Mouse (Mus musculus) hematopoietic stem cell, adult 5-6 weeks (primary cell): Measurements from ENCODE around the gene Zdhhc14. TPM values are rescaled to one million over a fixed set of nuclear protein-coding genes. Genes with fewer than 3 reads are reported as not detected.

Experiments used
- ATAC-seq, 2 experiments: fragments of 125-278 bp in 1 of 2; replicated peaks in 1 of 2; 2 replicates each; pipeline ENCODE4 v1.8.0; 2016 to 2017; ENCODE audit warnings: inconsistent platforms in 2 of 2, mild to moderate bottlenecking in 2 of 2, moderate number of reproducible peaks in 2 of 2, low read depth in 1 of 2, moderate TSS enrichment in 1 of 2; ENCODE audit not compliant: low FRiP score in 2 of 2, poor library complexity in 2 of 2, severe bottlenecking in 2 of 2, insufficient read depth in 1 of 2, low TSS enrichment in 1 of 2
- total RNA-seq: library from RNA; stranded (forward); fragments of 172-1452, 232-1000 nt; gene quantifications from 2 replicates; pipeline ENCODE4 v1.2.3, GENCODE M21; 2017

Gene Zdhhc14
- total RNA-seq, 1 experiment from 2014 or later = 1.5 TPM

GRCm38 (mm10) chr17:5542177-5542576 is 49.8 kb downstream of the Zdhhc14 start:
- no peak for ATAC-seq

- no peak for ATAC-seq
Observed at GRCm38 (mm10) chr17:5544065-5544464, 51.7 kb downstream of the Zdhhc14 start.

DNA sequence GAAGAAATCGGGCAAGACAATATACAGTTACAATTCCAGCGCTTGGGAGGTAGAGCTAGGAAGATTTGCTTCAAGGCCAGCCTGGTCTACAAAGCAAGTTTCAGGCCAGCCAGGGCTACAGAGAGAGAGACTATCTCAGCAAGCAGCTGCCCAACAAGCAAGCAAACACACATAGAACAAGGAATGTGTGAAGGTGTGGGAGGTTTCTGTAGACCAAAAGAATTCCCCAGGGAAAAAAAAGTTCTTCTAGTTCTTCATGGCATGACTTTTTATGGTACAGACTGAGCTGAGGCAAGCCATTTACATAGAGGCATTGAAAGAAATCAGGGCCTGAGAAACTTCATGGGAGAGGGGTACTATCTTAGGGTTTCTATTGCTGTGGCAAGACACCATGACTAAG is 52.7 kb downstream of the Zdhhc14 start:
- no peak for ATAC-seq

DNA sequence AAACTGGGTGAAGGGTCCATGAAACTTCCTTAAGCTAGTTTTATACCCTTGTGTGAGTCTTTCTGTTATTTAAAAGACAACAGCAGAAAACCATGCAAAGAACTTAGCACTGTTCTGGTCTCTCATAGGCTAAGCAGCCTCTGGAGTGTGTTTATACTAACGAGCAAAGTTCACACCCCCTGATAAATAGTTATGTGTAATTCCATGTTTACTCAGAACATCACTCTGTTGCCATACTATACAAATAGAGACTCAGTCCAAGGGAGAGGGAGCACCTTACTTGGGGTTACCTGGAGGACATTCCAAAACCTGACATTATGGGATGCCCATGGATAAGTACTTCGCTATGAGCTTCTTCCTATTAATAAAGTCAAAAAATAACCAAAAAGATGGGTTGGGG is 56.2 kb downstream of the Zdhhc14 start:
- no peak for ATAC-seq

GRCm38 (mm10) chr17:5549460-5549859 is 57.1 kb downstream of the Zdhhc14 start:
- no peak for ATAC-seq

- no peak for ATAC-seq
Observed at GRCm38 (mm10) chr17:5550444-5550843, 58.1 kb downstream of the Zdhhc14 start.

DNA sequence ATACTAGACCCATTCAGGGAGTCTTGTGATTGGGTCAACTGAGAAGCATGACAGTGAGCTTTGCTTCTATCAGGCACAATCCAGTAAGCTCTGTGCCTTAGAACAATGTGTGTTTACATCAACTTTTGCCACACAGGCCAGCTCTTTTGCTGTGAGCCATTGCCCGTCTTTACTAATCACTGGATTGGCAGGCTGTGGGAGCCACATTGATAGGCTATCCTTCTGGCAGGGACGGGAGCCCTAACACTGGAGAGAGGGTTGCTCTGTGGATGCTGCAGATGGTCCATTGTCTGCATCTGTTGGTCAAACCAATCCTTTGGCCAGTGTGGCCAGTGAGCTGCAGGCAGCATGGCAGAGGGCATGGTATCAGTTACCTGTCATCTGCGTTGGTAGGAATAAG is 58.8 kb downstream of the Zdhhc14 start:
- no peak for ATAC-seq

GRCm38 (mm10) chr17:5552036-5552760 is 59.8 kb downstream of the Zdhhc14 start:
- no peak for ATAC-seq

GRCm38 (mm10) chr17:5553556-5553955 is 61.2 kb downstream of the Zdhhc14 start:
- ATAC-seq = no peak

- ATAC-seq = no peak
Observed at GRCm38 (mm10) chr17:5554573-5554972, 62.2 kb downstream of the Zdhhc14 start.

DNA sequence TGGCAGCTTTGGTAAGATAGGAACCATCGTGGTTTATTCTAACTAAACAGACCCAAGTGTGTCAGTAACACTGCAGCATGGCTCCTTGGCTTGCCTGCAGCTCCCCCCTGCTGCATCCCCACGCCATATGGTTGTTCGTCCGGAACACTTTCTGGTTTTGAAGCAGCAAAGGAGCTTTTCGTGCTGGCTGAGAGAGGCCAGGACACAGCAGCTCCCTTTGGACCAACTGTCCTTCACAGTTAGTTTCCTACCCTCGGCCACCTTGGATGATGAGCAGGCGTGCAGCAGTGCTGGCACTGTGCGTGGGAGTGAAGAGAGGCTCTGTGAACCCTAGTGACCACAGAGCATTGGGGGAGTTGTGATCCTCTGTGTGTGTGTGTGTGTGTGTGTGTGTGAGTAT is 64.2 kb downstream of the Zdhhc14 start:
- ATAC-seq = no peak

- ATAC-seq = no peak
Observed at GRCm38 (mm10) chr17:5560212-5560611, 67.9 kb downstream of the Zdhhc14 start.

GRCm38 (mm10) chr17:5563108-5563507 is 70.8 kb downstream of the Zdhhc14 start:
- ATAC-seq = no peak

- no peak for ATAC-seq
Observed at GRCm38 (mm10) chr17:5566006-5566405, 73.6 kb downstream of the Zdhhc14 start.

- no peak for ATAC-seq
Observed at GRCm38 (mm10) chr17:5567943-5568342, 75.6 kb downstream of the Zdhhc14 start.

DNA sequence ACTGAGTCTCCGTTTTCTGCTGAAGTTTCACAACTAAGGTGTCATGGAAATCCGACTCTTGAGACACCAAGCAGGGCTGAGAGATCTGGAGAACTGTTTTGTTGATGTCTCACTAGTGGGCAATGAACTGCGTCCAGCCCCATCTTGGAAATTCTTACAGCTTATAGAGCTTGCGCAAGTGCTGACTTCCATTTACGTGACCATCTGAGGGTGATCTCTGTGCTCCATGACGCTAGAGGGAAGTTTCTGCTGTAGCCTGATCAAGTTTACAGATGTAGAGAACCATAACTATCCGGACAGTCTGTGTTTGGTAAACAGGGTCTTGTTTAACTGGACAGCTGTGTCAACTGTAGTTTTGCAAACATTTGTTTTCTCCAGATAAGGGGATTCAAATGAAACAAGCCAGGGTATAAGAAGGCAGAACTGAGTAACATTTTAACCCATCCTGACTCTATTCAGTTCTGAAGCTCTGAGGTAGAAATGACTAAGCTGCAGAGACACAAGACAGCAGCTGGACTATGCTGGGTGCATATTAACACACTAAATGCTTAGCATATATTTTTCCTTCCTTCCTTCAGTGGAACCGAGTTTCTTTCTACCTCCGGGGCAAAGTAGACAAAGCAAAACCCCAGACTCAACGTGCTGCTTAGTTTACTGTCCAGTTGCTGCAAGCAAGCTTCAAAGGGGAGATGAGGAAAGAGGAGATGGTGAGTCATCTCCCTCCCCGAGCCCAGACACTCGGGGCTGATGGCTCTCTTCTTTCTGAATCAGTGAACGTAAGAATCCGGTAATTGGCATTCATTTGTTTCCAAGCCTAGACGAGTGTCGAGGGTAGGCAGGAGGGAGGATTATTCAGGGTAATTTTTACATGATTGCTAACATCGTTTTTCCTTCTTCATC is 77.0 kb downstream of the Zdhhc14 start:
- no peak for ATAC-seq

- no peak for ATAC-seq
Observed at GRCm38 (mm10) chr17:5572096-5572730, 79.9 kb downstream of the Zdhhc14 start.

DNA sequence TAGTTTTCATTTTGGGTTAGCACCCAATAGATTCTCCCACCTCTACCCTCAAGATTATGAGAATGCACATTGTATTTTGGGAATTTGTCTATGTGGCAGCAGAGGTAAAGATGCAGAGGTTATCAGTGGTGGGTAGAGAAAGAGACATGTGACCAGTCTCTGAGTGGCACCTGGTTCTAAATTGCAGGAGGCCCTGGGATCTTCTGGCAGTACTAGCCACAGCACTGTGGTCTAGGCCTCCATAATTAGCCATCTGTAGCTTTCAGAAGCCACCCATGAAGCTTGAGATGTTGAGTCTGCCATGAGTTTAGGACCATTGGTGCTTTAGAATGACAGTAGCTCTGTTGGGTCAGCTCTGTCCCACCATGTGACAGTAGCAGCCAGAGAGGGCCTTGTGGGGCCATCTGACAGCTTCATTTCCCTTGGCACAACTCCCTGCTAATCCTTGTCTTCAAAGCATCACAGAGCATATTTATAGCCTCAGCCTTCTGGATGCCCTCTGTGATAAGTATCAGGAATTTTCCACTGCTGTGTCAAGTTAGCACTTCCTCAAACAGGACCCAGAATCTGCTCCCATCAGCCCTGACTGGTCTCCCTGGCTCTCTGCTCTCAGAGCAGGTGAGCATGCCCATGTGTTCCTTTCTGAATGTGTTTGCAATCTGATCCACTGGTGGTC is 80.5 kb downstream of the Zdhhc14 start:
- no peak for ATAC-seq
